Mouse (Mus musculus): ENCODE results near the gene Pik3ap1. TPM values are rescaled to one million over a fixed set of nuclear protein-coding genes. Genes with fewer than 3 reads are reported as not detected.

The Pik3ap1 gene
- polyA plus RNA-seq, 1 experiment from 2014 or later, result 2.0 TPM

DNA sequence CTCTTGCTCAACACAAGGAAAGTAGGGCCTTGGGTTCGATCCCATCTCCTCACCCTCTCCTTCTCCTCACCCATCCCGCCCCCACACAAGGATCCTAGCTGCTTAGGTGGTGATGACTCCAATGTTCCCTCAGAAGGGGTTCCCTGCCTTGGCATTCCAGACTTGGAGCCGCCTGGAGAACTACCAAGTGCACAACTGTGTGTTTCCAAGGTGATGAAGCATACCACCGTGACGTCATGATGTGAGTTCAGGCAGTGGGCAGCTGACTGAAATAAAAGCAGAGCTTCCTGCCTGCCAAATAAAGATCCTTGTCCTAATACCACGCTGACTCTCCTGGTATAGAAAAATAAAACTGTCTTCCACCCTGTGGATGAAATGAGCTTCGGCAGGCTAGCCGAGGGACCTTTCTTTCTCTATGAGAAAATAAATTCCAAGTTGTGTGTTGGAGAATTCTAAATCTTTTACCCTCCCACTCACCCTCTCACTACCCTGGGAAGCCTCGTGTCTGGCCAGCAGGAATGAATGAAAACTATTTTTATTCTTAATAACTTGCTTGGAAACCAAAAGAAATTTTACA lies 114.7 kb downstream of the Pik3ap1 start:
- 70% methylated on average over 9 of the region's 9 CpGs for WGBS
- H3K27me3 ChIP-seq (ENCODE audit: control insufficient read depth, insufficient read depth, low read length), result no peaks in the 10 kb centered on the region

DNA sequence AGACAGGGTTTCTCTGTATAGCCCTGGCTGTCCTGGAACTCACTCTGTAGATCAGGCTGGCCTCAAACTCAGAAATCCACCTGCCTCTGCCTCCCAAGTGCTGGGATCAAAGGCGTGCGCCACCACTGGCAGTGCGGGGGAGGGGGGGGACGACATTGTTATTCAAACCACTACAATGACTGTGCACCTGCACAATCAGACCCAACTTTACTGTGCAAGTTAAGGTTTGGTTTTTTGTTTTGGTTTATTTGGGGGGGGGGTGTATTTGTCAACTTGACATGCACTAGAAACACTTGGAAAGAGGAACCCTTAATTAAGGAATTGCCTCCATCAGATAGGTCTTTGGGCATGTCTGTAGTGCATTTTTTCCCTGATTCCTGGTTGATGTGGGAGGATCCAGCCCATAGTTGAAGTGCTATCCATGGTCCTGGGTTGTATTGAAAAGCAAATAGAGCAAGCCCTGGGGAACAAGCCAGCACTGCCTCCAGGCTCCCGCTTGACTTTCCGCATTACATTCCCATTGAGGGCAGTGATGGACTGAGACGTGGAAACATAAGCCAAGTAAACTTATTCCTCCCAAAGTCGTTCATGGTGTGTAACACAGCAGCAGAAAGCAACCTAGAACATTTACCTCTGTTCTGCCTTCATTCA lies 118.5 kb downstream of the Pik3ap1 start:
- WGBS, result 63% methylated on average over 8 of the region's 8 CpGs
- no peak for DNase-seq (ENCODE audit: low spot score)
- Histone ChIP-seq H3K4me3 (ENCODE audit: low read depth, low read length) (no peak overlapping the region), H3K36me3 (ENCODE audit: control insufficient read depth, insufficient read depth, low read length) (no peaks in the 10 kb centered on the region), H3K4me2 (ENCODE audit: low read depth) (no peak overlapping the region), H3K27me3 (ENCODE audit: control insufficient read depth, insufficient read depth, low read length) (no peaks in the 10 kb centered on the region), H3K9me3 (ENCODE audit: control insufficient read depth, low read length) (no peaks in the 10 kb centered on the region), H3K4me1 (ENCODE audit: control insufficient read depth, insufficient read depth, low read length) (0 out of 2 replicates have a peak, but pooled peaks cover 3% of the 10 kb centered on the region), H3K27ac (ENCODE audit: low read depth, low read length) (no peak overlapping the region), H3K9ac (ENCODE audit: low read length) (no peak overlapping the region)
- no peak for ATAC-seq (ENCODE audit: insufficient read depth, low FRiP score, low TSS enrichment)

More for the DNA sequence above, 114.7 kb downstream of the Pik3ap1 start:
- H3K27ac ChIP-seq (ENCODE audit: low read depth, low read length), result no peak overlapping the region
- H3K4me2 ChIP-seq (ENCODE audit: low read depth), result no peak overlapping the region
- no peaks in the 10 kb centered on the region for H3K9me3 ChIP-seq (ENCODE audit: control insufficient read depth, low read length)
- ATAC-seq (ENCODE audit: insufficient read depth, low FRiP score, low TSS enrichment), result no peak
- no peak overlapping the region for H3K4me3 ChIP-seq (ENCODE audit: low read depth, low read length)
- no peaks in the 10 kb centered on the region for H3K4me1 ChIP-seq (ENCODE audit: control insufficient read depth, insufficient read depth, low read length)
- DNase-seq (ENCODE audit: low spot score), result no peak
- no peak overlapping the region for H3K9ac ChIP-seq (ENCODE audit: low read length)
- H3K36me3 ChIP-seq (ENCODE audit: control insufficient read depth, insufficient read depth, low read length), result no peaks in the 10 kb centered on the region

DNA sequence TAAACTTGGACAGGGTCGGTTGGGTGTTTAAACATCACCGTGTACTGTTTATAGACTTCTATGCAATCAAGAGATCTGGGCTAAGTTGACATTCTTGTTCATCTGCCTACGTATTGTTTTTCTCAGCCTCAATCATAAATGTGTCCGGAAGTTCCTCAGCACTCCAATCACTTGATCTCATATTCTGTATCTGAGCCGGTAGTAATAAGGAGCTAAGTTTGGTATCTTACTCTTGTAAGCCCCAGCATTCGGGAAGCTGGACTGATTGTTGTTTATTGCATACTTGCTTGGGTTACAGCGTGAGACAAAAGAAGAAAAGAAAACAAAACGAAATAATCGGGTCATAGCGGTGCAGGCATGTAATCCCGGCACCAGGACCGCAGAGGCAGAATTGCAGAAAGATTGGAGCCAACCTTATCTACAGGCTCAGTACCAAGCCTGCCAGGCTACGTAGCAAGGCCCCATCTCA lies 120.5 kb downstream of the Pik3ap1 start:
- H3K4me2 ChIP-seq (ENCODE audit: low read depth), result peak overlapping the region; percentile 68

DNA sequence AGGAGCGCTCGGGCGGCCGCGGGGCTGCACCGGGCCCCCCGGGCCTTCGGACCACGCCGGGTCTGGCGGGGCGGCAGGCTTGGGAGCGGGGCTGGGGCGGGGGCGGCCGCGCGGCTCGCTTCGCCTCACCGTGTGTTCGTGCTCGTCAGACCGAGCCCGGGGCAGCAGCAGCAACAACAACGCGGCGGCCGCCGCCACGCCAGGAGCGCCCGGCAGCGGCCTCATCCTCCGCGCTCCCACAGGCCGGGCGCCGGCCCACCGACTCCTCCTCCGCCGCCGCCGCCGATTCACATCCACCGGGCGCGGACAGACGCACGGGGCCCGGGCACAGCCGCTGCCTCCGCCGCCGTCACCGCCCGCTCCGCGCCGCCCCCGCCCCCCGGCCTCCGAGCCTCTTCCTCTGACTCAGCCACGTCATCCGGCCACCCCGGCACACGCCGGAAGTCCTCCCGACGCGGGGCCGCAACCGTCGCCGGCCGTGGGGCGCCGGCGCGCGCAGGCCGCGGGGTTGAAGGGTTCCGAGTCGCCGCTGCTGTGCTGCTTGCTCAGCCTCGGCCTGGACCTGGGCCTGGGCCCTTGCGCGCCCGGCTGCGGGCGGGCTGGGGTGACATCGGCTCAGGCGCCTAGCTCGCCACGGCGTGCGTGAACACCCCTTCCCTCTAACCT lies 121.1 kb downstream of the Pik3ap1 start, which contains the start of gene Tm9sf3:
Gene Tm9sf3, minus strand, starts transcription at position 368 of the 666 bp plus-strand sequence.
- peak within 1 kb of the TSS; percentile 87 for H3K4me3 ChIP-seq (ENCODE audit: low read depth, low read length)
- no peaks in the 10 kb centered on the region for H3K27me3 ChIP-seq (ENCODE audit: control insufficient read depth, insufficient read depth, low read length)
- H3K4me1 ChIP-seq (ENCODE audit: control insufficient read depth, insufficient read depth, low read length), result 0 out of 2 replicates have a peak, but pooled peaks cover 3% of the 10 kb centered on the region
- H3K9me3 ChIP-seq (ENCODE audit: control insufficient read depth, low read length), result no peaks in the 10 kb centered on the region
- H3K9ac ChIP-seq (ENCODE audit: low read length), result peak within 1 kb of the TSS; percentile 93
- H3K36me3 ChIP-seq (ENCODE audit: control insufficient read depth, insufficient read depth, low read length), result no peaks in the 10 kb centered on the region
- peak; percentile 91 for DNase-seq (ENCODE audit: low spot score)
- peak within 1 kb of the TSS; percentile 96 for H3K27ac ChIP-seq (ENCODE audit: low read depth, low read length)
- WGBS, result under 1% methylated on average over 63 of the region's 98 CpGs
- H3K4me2 ChIP-seq (ENCODE audit: low read depth), result peak within 1 kb of the TSS; percentile 68
- ATAC-seq (ENCODE audit: insufficient read depth, low FRiP score, low TSS enrichment), result peak; percentile 89

More for the DNA sequence above, 120.5 kb downstream of the Pik3ap1 start:
- no peaks in the 10 kb centered on the region for H3K27me3 ChIP-seq (ENCODE audit: control insufficient read depth, insufficient read depth, low read length)
- H3K9ac ChIP-seq (ENCODE audit: low read length), result peak overlapping the region; percentile 93
- H3K27ac ChIP-seq (ENCODE audit: low read depth, low read length), result peak overlapping the region; percentile 96
- DNase-seq (ENCODE audit: low spot score) (no peak), ATAC-seq (ENCODE audit: insufficient read depth, low FRiP score, low TSS enrichment) (no peak)
- 45% methylated on average over 13 of the region's 13 CpGs for WGBS
- H3K9me3 ChIP-seq (ENCODE audit: control insufficient read depth, low read length), result no peaks in the 10 kb centered on the region
- H3K4me1 ChIP-seq (ENCODE audit: control insufficient read depth, insufficient read depth, low read length), result 0 out of 2 replicates have a peak, but pooled peaks cover 3% of the 10 kb centered on the region
- H3K4me3 ChIP-seq (ENCODE audit: low read depth, low read length), result peak overlapping the region; percentile 87
- no peaks in the 10 kb centered on the region for H3K36me3 ChIP-seq (ENCODE audit: control insufficient read depth, insufficient read depth, low read length)

DNA sequence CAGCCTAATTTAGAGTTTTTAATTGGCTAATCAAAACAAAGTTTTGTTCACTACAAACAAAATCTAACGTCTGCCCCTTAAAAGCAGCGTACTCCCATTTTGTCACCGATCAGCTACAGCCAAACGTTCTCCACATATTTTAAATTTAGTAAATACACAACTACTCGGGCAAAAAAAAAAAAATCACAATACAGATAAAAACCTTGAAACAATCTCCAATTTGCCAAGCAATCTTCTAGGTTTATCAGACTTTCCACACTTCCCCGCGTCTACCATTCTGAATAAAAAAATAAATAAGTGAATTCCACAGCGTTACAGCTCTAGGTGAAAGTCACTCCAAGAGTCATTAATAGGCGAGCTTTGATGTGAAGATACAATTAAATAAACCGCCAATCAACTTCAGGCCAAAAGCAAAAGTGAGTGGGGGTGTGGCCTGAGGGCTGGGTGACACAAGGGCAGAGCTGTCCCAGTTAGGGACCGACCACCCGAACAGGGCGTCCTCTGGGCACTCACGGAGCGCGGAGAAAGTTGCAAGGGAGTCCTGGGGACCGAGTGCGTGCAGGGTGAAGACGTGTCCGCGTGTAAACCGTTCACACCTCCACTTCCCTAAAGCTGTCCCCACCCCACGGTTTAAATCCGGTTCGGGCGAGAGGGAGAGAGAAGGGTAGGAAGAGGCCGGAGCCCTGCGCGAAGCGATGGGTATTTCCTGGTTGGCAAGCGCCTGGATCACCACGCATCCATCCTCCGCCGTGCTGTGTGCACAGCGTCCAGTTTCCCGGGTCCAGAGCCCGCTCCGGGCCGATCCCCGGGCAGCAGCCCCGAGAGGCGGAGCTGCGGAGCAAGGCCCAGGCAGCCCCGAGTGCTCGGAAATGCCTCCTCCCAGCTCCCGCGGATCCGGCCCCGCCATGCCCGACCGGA lies 121.9 kb downstream of the Pik3ap1 start:
- peak overlapping the region; percentile 96 for H3K27ac ChIP-seq (ENCODE audit: low read depth, low read length)
- ATAC-seq (ENCODE audit: insufficient read depth, low FRiP score, low TSS enrichment) (peak; percentile 83), DNase-seq (ENCODE audit: low spot score) (peak; percentile 78)
- WGBS, result 7% methylated on average over 48 of the region's 51 CpGs
- no peaks in the 10 kb centered on the region for H3K9me3 ChIP-seq (ENCODE audit: control insufficient read depth, low read length)
- peak overlapping the region; percentile 87 for H3K4me3 ChIP-seq (ENCODE audit: low read depth, low read length)
- H3K36me3 ChIP-seq (ENCODE audit: control insufficient read depth, insufficient read depth, low read length), result no peaks in the 10 kb centered on the region
- no peaks in the 10 kb centered on the region for H3K27me3 ChIP-seq (ENCODE audit: control insufficient read depth, insufficient read depth, low read length)
- H3K4me1 ChIP-seq (ENCODE audit: control insufficient read depth, insufficient read depth, low read length), result 0 out of 2 replicates have a peak, but pooled peaks cover 3% of the 10 kb centered on the region
- H3K4me2 ChIP-seq (ENCODE audit: low read depth), result peak overlapping the region; percentile 68
- H3K9ac ChIP-seq (ENCODE audit: low read length), result peak overlapping the region; percentile 93

DNA sequence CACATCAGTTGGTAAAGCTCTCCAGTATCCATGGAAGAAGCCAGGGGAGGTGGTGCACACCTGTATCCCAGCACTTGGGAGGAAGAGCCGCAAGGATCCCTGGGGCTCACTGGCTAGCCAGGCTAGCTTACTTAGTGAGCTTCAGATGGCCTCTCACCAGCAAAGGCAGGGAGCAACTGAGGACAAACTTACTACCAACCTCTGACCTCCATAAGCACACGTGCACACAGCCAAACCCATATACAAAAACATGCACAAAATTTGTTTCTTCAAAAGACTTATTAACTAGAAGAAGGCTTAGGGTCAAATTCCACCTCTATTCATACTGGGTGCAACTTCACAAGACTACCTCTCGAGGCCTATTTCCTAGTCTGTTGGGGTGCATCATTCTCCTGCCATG lies 124.2 kb downstream of the Pik3ap1 start:
- H3K4me3 ChIP-seq (ENCODE audit: low read depth, low read length), result no peak overlapping the region
- no peaks in the 10 kb centered on the region for H3K27me3 ChIP-seq (ENCODE audit: control insufficient read depth, insufficient read depth, low read length)
- no peaks in the 10 kb centered on the region for H3K9me3 ChIP-seq (ENCODE audit: control insufficient read depth, low read length)
- no peak overlapping the region for H3K27ac ChIP-seq (ENCODE audit: low read depth, low read length)
- DNase-seq (ENCODE audit: low spot score), result no peak
- H3K9ac ChIP-seq (ENCODE audit: low read length), result no peak overlapping the region
- H3K36me3 ChIP-seq (ENCODE audit: control insufficient read depth, insufficient read depth, low read length), result no peaks in the 10 kb centered on the region
- H3K4me2 ChIP-seq (ENCODE audit: low read depth), result no peak overlapping the region
- H3K4me1 ChIP-seq (ENCODE audit: control insufficient read depth, insufficient read depth, low read length), result 0 out of 2 replicates have a peak, but pooled peaks cover 3% of the 10 kb centered on the region
- ATAC-seq (ENCODE audit: insufficient read depth, low FRiP score, low TSS enrichment), result no peak
- 94% methylated on average over 3 of the region's 3 CpGs for WGBS

DNA sequence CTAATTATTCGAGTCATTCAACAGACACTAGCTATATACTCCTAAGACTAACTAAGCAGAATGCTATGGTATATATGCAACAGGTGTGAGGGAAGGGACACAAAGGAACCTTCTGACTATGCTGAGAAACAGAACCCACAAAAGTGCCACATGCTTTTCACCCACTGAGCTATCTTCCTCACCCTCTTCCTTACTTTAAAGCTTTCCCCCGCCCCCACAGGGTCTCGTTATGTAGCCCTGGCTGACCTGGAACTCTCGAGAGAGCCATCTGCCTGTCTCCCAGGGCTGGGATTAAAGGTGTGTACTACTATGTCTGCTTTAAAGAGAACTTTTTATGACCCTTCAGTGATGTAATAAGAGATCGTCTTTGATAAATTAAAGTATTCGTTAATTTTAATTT lies 125.6 kb downstream of the Pik3ap1 start:
- H3K36me3 ChIP-seq (ENCODE audit: control insufficient read depth, insufficient read depth, low read length), result no peaks in the 10 kb centered on the region
- H3K27me3 ChIP-seq (ENCODE audit: control insufficient read depth, insufficient read depth, low read length), result no peaks in the 10 kb centered on the region
- H3K4me2 ChIP-seq (ENCODE audit: low read depth), result no peak overlapping the region
- 82% methylated on average over 6 of the region's 6 CpGs for WGBS
- ATAC-seq (ENCODE audit: insufficient read depth, low FRiP score, low TSS enrichment), result no peak
- H3K4me1 ChIP-seq (ENCODE audit: control insufficient read depth, insufficient read depth, low read length), result 0 out of 2 replicates have a peak, but pooled peaks cover 3% of the 10 kb centered on the region
- no peak overlapping the region for H3K27ac ChIP-seq (ENCODE audit: low read depth, low read length)
- no peak overlapping the region for H3K4me3 ChIP-seq (ENCODE audit: low read depth, low read length)
- no peaks in the 10 kb centered on the region for H3K9me3 ChIP-seq (ENCODE audit: control insufficient read depth, low read length)
- no peak overlapping the region for H3K9ac ChIP-seq (ENCODE audit: low read length)
- DNase-seq (ENCODE audit: low spot score), result no peak

DNA sequence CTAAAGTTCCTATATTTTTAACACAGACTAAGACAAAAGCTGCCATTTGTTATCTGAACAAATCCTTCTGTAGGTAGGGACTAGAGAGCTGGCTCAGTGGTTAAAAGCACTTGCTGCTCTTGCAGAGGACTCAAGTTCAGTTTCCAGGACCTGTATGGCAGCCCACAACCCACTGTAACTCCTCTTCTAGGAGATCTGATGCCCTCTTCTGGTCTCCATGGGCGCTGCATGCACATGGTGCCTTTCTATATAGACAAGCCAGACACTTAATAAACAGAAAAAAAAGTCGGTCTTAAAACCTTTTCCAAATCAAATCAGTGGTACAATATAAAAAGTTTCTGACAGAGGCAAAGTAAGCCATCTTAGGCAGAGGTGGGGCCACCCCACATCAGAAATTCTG lies 126.2 kb downstream of the Pik3ap1 start:
- 46% methylated on average over 2 of the region's 2 CpGs for WGBS

More for the DNA sequence above, 126.2 kb downstream of the Pik3ap1 start:
- 0 out of 2 replicates have a peak, but pooled peaks cover 3% of the 10 kb centered on the region for H3K4me1 ChIP-seq (ENCODE audit: control insufficient read depth, insufficient read depth, low read length)
- H3K27ac ChIP-seq (ENCODE audit: low read depth, low read length), result no peak overlapping the region
- no peak overlapping the region for H3K9ac ChIP-seq (ENCODE audit: low read length)
- no peaks in the 10 kb centered on the region for H3K36me3 ChIP-seq (ENCODE audit: control insufficient read depth, insufficient read depth, low read length)
- no peak for ATAC-seq (ENCODE audit: insufficient read depth, low FRiP score, low TSS enrichment)
- no peak overlapping the region for H3K4me3 ChIP-seq (ENCODE audit: low read depth, low read length)
- no peak overlapping the region for H3K4me2 ChIP-seq (ENCODE audit: low read depth)
- DNase-seq (ENCODE audit: low spot score), result peak; percentile 47
- no peaks in the 10 kb centered on the region for H3K27me3 ChIP-seq (ENCODE audit: control insufficient read depth, insufficient read depth, low read length)
- H3K9me3 ChIP-seq (ENCODE audit: control insufficient read depth, low read length), result no peaks in the 10 kb centered on the region
